Mouse (Mus musculus): ENCODE data around the gene Mgat5.

Mgat5 gene

DNA sequence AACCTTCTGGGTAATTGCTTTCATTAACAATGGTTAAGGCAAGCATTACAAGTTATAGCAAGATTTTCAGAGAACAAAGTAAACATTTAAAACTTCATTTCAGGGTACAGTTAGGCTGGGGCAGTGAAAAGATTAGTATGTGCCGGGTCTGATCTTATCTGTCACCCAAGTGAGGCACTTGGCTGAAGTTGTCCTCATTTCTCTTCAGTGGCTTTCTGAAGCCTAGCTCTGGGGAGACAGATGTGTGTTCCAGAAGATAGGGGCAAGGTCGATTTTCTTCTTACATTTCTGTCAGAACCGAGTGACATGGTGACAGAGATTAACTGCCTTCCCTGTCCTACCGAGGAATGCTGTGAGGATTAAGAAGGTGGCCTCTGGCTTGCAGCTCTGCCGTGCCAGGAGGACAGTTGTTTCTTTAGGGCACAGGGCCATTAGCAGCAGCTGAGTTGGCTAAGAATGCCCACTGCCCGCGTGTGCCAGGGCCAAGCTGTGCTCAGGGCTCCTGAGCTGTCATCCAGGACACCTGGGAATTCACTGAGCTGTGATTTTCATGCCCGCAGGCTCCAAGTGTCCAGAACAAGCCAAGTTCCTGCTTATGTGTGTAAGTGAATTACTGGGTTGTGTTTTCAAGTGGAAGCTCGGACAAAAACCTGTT is 134.1 kb downstream of the Mgat5 start:
- DNase-seq (ENCODE audit: low spot score in 2 of 2) = no peak

DNA sequence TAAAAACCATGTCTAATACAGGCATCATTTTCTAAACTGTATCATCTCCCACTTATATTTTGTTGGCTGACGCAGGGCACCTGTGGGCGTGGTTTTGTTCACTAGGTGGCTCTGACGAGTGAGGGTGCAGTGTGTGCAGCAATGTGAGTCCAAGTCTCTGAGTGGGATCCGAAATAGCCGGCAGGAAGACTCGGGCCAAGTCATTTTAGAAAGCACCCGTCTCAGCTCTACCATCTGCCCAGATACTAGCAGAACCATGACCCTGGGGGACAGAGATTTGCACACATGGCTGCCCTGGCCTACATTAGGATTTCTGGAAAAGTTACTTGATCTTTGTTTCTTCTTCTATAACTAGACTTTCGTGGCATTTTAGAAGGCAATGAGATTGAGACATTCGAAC is 135.5 kb downstream of the Mgat5 start:
- DNase-seq (ENCODE audit: low spot score in 2 of 2) = no peak

DNA sequence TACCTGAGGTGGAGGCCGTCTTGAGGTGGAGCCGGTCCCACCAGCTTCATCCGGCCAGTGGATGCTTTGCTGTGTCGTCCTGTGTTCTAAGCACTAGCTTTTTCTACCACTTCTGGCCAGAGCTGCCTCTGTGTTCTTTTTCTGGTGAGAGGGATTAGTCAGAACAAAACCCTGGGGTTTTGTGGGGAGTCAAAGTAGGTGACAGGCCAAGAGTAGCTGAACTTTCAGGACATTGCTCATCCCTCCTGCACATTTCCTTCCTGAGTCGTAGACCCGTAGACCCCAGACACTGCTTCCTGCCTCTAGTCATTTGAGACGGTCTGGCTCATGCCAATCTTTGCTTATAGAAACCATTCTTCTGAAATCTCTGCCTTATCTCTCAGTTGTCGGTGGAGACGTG is 140.1 kb downstream of the Mgat5 start:
- DNase-seq (ENCODE audit: low spot score in 2 of 2) = no peak

DNA sequence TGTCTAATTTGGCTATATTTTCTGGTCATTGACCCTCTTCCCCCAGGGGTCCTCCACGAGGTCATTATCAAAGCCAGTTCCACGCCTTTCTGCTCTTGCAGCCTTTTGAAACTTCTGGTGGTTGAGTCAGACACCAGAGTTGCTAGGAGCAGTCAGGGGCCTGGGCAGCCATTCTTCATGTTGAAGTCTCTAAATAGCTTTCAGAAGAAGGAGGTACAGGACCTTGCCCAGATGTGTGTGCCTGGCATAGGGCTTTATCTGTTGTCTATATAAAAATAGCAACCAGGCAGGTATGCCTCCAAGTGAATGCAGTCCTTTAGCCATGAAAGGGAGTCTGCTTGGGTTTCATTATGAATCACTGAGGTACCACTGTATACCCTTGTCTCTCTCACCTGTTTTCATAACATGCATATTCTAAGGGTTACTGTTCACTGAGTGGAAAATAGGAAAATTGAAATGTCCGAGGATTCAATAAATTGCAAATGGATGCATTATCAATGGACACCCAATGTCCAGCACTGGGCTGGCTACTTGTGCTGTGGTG is 141.9 kb downstream of the Mgat5 start:
- DNase-seq (ENCODE audit: low spot score in 2 of 2) = no peak

DNA sequence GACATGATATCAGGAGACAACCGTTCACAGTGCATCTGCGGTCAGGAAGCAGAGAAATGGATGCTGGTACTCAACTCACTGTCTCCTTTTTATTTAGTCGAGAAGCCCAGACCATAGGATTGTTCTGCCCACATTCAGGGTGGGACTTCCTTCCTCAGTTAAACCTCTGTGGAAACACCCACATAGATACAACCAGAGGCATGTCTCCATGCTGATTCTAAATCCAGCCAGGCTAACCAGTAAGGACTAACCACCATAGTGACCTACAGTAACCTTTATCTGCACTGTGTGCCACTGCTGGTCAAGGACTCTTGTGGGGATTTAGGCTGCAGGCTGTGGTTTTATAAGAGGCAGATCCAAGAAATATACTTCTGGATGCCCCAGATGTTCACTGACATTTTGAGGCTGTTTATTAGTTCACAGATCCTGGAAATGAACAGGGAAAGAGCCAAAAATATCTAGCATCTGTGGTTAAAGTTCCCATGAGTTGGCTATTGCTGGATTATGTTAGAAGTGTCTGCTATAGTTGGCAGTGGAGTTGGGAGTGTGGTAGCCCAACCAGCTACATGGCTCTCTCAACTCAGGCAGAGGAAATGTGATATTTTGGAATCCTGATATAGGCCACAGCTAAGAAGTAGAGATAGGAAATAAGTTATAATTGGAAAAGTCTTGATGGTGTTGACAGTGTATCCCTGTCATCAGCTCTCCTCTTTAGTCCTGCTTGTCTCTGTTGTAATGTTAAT is 143.2 kb downstream of the Mgat5 start:
- DNase-seq (ENCODE audit: low spot score in 2 of 2) = no peak

DNA sequence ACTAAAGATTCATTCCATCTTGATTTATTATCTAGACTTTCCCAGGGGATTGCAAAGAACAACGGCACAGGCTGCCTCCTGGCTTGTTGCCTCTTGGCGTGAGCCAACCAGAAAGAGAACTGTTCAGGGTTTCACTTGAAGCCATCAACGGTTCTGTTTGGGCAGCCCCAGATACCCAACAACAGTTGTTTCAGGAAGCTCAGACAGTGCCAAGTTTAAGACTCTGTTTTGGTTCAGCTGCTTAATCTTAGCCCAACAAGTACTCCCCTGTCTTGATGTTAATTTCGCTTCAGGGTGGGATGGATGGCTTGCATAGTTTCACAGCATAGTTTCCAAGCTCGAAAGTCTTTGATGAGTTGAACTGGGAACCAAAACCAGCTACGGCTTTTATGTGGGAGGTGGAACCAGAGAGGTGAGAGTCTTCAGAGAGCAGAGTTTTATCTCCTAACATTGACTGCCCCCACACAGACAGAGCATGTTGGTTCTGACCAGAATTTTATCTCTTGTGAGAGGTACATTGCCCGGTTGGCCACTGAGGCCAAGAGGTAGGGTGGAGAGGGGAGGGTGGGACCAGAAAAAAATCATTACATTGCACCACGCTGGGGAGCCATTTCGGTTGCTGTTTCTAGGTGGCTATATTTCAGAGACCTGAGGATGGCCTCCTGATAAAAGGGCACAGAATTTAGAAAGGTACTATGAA is 144.0 kb downstream of the Mgat5 start:
- no peak for DNase-seq (ENCODE audit: low spot score in 2 of 2)

DNA sequence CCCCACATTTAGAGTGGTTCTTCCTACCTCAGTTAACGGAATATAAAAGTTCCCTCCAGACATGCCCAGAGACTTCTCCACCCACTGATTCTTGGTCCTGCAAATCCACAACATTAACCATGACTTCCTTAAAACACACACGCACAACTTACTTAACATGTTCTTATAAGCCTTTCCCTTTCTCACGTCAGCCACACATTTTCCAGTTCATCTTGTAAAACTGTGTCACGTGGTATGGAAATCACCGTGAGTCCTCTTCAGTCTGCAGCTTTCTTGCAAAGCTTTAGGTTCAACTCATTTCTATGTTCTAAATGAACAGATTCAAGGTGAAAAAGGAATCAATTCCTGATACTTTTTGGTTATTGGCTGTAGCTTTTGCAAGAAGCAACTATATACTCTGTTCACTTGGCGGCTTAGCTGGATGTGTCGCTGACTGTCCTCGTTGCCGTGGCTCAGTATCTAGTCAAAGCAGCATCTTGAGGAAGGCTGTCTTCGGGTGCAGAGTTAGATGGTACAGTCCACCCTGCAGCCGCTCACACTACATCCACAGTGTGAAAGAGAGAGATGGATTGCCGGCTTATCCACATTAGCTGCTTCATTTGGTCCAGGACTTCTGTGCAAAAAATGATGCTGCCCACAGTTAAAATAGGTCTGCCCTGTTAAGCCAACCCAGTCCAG is 146.7 kb downstream of the Mgat5 start:
- DNase-seq (ENCODE audit: low spot score in 2 of 2) = no peak

DNA sequence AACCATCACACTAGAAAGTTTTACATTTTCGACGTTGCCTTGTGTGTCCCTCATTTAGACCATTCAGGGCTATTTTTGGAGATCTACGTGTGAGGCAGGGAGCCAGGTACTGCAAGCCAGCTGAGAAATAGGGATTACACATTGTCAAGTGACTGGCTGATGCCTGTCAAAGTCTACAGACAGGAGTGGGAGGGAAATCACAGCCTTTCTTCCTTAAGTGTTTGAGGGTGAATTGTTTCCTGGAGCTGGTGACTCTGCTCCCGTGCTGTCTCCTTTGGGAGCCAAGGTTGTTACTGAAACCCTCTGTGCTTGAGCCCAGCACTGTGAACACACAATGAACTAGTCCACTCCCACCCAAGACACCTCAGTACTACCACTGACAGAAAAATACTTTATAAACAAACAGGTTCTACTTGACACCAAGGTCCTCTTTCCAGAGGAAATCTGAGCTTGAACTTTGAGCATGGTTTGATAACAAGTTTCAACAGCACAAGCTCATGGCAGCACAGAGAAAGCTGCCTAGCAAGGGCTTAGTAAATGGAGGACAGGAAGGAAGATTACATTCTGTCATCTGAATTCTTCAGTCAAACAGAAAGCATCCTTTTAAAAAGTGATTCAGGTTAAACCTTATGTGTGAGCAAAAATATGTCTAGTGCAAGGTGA is 147.4 kb downstream of the Mgat5 start:
- DNase-seq (ENCODE audit: low spot score in 2 of 2) = no peak

DNA sequence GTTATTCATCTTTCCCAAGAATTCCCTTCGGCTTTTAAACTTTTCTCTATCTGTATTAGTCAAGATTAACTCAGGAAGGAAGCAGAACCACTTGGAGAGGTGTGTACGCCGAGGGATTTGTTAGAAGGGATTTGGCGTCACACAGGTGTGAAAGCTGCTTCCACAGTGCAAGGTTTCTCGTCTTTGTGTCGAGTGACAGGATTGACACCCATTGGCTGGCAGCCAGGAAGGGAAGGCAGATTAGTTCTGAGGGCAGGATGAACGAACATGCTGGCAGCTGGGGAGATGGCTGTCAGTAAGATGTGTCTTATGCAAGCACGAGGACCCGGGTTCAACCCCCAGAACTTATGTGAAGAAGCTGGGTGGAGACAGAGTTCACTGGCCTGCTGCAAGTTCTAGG is 148.6 kb downstream of the Mgat5 start:
- DNase-seq (ENCODE audit: low spot score in 2 of 2) = no peak

DNA sequence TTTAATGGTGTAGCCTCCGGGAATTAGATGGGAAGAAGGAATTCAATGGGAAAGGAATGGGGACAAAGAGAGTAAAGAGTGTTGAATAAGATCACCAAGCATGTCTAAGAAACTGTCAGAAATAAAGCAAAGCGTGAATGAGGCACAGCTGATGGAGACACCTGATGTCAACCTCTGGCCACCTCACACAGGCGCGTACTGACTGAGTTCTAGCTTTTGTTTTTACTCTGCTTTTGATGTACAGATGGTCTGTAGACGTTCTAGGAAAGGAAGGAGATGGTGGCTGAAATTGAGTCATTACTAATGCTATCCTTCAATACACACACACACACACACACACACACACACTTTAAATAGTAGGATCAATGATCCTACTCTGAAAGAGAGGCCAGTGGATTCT is 149.3 kb downstream of the Mgat5 start:
- DNase-seq (ENCODE audit: low spot score in 2 of 2) = no peak

DNA sequence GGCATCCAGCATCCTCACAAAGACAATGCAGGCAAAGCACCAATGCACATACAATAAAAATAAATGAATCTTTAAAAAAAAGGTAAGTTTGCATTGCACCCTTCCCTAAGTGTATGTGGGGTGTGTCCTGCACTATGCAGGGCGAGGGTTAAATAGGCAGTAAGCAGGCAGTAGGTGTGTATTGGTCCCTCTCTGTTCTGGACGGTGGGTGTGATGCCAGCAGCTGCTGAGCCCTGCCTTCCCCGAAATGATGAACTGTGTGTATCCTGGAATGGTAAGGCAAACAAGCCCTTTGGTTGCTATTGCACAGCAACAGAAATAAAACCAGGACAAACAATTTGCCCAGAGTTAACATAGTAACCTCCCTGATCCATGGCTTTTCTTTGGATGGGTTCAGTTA is 150.2 kb downstream of the Mgat5 start:
- DNase-seq (ENCODE audit: low spot score in 2 of 2) = no peak

DNA sequence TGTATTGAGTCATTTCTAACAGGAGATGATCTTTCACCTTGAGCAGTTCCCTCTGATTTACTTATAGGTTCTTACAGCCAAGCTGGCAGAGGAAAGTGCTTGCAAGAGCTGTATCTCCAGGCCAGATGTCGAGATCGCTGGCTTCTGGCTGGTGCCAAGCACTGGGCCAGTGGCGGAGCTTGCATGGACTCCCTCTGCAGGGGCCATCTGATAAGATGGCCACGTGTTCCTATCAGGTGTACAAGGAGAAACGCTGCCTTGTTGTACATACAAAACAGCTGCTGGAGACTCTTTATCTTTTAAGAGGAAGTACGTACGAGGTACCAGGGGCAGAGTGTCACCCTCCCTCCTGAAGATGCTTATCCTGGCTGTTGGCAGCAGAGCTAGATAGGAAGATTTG is 158.8 kb downstream of the Mgat5 start:
- no peak for DNase-seq (ENCODE audit: low spot score in 2 of 2)

DNA sequence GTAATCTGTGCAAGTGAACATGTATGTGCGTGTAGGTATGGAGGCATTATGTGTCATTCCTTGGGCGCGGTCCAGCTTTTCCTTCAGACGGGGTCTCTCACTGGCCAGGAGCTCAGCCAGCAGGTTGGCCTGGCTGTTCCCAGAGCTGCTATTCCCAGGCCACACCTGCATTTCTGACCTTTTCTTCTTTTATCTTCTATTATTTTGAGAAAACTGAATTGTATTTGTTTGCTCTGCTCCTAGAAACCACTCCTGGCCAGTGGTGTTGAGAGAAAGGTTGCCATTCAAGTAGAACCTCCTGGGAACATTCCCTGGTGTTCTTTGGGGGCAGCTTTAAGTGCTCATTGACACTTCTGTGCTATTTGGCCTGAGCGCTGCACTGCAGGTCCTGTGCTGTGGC is 160.9 kb downstream of the Mgat5 start:
- no peak for DNase-seq (ENCODE audit: low spot score in 2 of 2)

DNA sequence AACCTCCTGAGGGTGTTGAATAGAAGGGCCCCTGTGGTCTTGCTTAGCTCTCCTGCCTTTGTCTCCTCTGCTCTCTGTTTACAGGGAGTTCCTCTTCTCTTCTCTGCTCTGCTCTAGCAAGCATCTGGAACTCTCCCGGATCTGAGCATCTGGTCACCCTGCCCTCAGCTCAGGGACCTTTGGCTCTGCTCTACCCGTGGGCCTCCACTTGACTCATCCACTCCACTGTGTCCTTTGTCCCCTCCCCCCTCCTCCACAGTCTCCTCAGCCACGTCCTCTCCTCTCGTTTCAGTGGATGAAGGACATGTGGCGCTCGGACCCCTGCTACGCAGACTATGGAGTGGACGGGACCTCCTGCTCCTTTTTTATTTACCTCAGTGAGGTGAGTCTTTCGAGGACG is 161.3 kb downstream of the Mgat5 start:
- no peak for DNase-seq (ENCODE audit: low spot score in 2 of 2)

DNA sequence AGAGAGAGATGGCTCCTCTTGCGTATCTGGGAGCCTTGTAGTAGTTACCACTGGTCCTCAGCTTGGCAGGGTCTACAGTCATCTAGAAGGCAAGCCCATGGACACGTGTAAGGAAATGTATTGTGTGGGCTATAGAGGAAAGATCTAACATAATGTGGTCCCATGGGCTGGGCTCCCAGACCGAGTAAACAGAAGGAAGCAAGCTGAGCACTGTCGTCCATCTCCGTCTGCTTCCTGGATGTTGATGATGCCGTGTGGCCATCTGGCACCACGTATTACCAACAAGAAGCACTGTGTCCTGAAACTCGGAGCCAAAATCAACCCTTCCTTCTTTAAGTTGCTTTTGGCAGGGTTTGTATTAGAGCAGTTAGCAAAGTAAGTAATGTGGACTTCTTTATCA is 163.7 kb downstream of the Mgat5 start:
- no peak for DNase-seq (ENCODE audit: low spot score in 2 of 2)

DNA sequence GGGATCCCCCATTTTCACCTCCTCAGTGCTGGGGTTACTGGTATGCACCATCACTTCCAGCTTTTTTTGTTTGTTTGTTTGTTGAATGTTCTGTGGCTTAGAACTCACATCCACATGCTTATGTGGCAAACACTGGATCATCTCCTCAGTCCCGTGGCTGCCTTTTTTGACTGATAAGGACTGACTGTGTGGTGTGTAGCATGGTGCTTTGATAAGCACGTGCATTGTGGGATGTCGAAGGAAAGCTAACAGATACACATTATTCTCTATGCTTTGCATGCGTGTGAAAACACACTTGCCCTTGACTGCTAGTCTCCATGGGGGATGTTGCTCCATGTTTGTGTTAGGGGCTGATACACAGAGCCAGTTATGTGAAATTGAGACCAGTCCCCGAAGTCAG is 164.7 kb downstream of the Mgat5 start:
- no peak for DNase-seq (ENCODE audit: low spot score in 2 of 2)

DNA sequence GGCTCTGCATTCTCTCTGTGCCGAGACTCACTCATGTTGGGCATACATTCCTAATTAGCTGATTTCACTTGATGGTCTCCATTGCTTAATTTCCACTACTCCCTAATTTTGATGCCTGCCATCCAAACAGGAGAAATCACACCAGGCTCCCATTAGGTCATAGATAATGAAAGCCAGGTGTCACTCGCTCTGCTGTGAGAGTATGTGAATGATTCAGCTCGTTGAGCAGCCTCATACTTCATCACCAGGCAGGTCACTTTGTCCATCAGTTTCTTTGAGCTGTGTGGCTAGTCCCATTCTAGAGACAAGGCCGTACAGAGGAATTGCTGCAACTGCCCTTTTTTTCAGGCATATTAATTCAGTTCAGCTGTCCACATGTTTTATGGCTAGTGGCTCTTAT is 167.3 kb downstream of the Mgat5 start:
- DNase-seq (ENCODE audit: low spot score in 2 of 2) = no peak

DNA sequence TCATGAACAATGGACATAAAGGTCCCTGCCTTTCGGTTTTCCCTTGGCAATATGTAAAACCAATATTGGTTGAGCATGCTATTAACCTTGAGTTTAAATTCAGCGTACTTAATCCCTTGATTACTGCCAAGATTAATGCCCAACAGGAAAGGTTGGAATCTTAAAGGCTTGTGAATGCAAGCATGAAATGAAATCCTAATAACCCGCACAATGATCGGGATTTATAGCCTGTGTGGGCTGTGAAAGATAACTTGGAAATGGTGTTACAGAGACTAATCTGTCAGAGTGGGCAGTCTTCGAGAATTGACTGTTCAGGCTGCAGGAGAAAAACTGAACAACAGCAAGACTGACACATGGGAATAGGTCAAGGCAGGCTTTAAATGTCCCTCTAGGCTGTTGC is 168.7 kb downstream of the Mgat5 start:
- no peak for DNase-seq (ENCODE audit: low spot score in 2 of 2)

DNA sequence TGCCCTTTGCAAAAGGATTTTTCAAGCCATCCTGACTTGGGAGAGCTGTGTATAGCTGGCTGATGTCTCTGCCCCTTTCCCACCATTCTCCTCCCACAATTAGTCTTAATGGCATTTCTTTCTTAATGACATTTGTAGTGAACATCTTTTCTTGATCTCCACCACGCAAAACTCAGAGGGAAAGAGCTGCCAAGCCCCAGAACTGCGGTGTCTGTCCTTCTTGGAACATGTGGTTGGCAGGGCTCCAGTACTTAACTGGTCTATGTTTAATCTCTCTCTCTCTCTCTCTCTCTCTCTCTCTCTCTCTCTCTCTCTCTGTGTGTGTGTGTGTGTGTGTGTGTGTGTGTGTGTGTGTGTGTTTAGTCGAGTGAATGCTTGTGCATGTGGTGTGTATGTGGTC is 169.3 kb downstream of the Mgat5 start:
- DNase-seq (ENCODE audit: low spot score in 2 of 2) = no peak

DNA sequence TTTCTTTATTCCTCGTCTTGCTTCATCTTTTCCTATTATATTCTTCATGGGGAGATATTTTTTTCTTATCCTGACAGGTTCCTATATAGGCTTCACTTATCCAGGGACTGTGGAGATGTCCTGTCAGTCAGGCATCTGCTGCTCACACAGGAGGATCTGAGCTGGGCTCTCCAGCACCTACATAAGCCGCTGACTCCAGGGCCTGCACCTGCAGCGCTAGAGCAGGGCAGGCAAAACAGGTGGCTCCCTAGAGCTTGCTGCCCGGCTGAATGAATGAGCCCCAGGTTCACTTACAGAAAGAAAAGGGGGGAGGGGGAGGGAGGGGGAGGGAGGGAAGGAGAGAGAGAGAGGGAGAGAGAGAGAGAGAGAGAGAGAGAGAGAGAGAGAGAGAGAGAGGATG is 175.3 kb downstream of the Mgat5 start:
- no peak for DNase-seq (ENCODE audit: low spot score in 2 of 2)

DNA sequence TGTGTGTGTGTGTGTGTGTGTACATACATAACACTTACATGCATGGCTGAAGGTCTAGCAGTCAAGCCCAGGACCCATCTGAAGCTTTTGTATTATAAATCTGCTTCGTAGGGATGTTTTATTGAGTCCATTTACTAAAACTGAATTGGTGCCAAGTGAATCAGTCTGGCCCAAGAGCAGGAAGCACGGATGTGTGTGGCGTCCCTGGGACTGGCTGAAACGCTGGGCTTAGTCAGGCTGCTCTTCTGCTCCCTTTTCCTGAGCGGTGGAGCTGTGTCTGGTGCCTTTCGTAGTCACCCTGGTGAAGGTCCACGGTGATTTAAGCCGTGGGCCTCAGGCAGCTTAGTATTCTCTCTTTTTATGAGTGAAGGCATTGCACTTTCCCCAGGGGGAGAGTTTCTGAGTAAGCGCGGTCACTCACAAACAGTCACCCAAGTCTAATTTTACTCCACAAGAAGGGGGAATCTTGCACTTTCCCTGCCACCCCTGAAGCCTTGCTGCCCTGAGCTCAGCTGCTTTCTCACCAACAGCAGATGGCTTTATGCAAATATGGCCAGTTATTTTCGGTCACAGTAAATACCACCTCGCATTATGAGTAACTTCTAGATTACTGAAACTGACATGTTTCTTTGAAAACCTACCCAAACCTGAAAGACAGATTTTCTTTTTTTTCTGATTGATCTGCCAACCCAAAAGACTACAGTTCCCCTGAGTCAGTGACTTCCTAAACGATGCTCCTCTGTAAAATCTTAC is 176.1 kb downstream of the Mgat5 start:
- DNase-seq (ENCODE audit: low spot score in 2 of 2) = peak in 1 of 2 experiments; percentile 11

Measured in right cerebral cortex, postnatal 36 days (tissue).